Mouse (Mus musculus): ENCODE measurements around the gene Cdk17. TPM values are rescaled to one million over a fixed set of nuclear protein-coding genes. Genes with fewer than 3 reads are reported as not detected.

The Cdk17 gene
- polyA plus RNA-seq, 1 experiment from 2014 or later: 45.7 TPM

DNA sequence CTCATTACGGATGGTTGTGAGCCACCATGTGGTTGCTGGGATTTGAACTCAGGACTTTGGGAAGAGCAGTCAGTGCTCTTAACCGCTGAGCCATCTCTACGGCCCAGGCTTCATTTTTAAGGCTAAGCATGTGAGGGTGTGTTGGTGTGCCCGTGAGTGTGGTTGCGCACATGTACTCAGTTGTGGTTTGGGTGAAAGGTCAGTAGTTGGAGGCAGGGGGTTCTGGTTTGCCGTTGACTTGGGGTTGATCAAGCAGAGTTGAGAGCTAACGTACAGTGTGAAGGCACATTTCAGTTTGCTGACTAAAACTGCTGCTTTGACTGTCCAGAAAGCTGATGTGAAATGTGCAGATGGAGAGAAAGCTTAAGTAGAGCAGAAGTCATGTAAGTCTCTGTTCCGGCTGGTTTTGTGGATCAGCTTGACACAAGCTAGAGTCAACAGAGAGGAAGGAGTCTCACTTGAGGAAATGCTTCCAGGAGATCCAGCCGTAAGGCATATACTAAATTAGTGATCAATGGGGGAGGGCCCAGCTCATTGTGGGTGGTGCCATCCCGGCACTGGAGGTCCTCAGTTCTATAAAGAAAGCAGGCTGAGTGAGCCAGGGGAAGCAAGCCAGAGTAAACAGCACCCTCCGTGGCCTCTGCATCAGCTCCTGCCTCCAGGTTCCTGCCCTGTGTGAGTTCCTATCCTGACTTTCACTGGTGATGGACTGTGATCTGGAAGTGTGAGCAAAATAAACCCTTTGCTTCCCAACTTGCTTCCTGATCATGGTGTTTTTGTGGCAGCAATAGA lies 19.2 kb downstream of the Cdk17 start:
- 89% methylated on average over 11 of the region's 11 CpGs for WGBS
- Histone ChIP-seq H3K36me3 (no peaks in the 10 kb centered on the region), H3K27ac (replicated peaks) (no peak overlapping the region), H3K27me3 (no peaks in the 10 kb centered on the region), H3K9ac (no peak overlapping the region), H3K4me1 (replicated peaks) (peaks cover 3% of the 10 kb centered on the region; the same call in 1 of the 2 replicates), H3K4me2 (no peak overlapping the region), H3K9me3 (no peaks in the 10 kb centered on the region), H3K4me3 (no peak overlapping the region)
- no peak for ATAC-seq (ENCODE audit: low FRiP score, low read depth)

GRCm38 (mm10) chr10:93184351-93184976 lies 23.8 kb downstream of the Cdk17 start:
- WGBS: 81% methylated on average over 8 of the region's 8 CpGs
- Histone ChIP-seq H3K27ac (replicated peaks) (no peak overlapping the region), H3K27me3 (no peaks in the 10 kb centered on the region), H3K4me3 (no peak overlapping the region), H3K9me3 (no peaks in the 10 kb centered on the region), H3K9ac (no peak overlapping the region), H3K4me1 (replicated peaks) (peaks cover 5% of the 10 kb centered on the region; the same call in 1 of the 2 replicates), H3K4me2 (no peak overlapping the region), H3K36me3 (no peaks in the 10 kb centered on the region)
- ATAC-seq (ENCODE audit: low FRiP score, low read depth): no peak

DNA sequence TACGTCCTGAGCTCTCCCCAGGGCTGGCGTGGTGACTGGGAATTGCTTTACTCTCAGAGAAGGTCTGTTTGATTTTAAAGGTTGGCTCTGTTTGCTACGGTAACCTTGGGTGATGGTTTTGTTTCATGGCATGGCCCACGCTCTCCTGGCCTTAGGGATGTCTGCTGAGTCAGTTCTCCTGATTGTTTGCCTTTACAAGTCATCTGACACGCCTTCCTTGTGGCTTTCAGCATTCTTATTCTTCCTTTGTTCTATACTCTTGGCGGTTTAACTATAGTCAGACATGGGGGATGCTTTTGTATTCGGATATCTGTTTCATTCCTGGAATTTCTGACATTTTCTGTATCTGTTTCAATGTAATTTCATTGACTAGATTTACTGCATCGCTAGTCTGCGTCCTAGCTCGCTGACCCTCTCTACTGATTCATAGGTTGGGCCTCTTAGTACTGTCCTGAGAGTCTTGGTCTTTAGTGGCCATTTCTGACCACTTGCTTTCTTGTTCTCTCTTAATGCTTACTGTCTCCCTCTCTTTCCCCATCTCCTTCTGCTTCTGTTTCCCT lies 27.8 kb downstream of the Cdk17 start:
- WGBS: 39% methylated on average over 10 of the region's 10 CpGs

GRCm38 (mm10) chr10:93190475-93191262 lies 30.0 kb downstream of the Cdk17 start:
- peak; percentile 36; the same call in 1 of the 2 replicates for ATAC-seq (ENCODE audit: low FRiP score, low read depth)
- Histone ChIP-seq H3K36me3 (no peaks in the 10 kb centered on the region), H3K27me3 (no peaks in the 10 kb centered on the region), H3K4me3 (no peak overlapping the region), H3K27ac (replicated peaks) (no peak overlapping the region), H3K4me1 (replicated peaks) (peaks cover 31% of the 10 kb centered on the region), H3K9me3 (no peaks in the 10 kb centered on the region), H3K4me2 (no peak overlapping the region), H3K9ac (no peak overlapping the region)
- WGBS: 88% methylated on average over 8 of the region's 8 CpGs

More for the DNA sequence above, 27.8 kb downstream of the Cdk17 start:
- no peak for ATAC-seq (ENCODE audit: low FRiP score, low read depth)
- Histone ChIP-seq H3K4me3 (no peak overlapping the region), H3K27me3 (no peaks in the 10 kb centered on the region), H3K27ac (replicated peaks) (no peak overlapping the region), H3K4me1 (replicated peaks) (peaks cover 20% of the 10 kb centered on the region; the same call in 1 of the 2 replicates), H3K36me3 (no peaks in the 10 kb centered on the region), H3K9ac (no peak overlapping the region), H3K9me3 (no peaks in the 10 kb centered on the region), H3K4me2 (no peak overlapping the region)

GRCm38 (mm10) chr10:93197092-93197491 lies 36.4 kb downstream of the Cdk17 start:
- 86% methylated on average over 6 of the region's 6 CpGs for WGBS
- no peak overlapping the region for H3K4me3 ChIP-seq
- peaks cover 22% of the 10 kb centered on the region for H3K4me1 ChIP-seq (replicated peaks)
- no peak overlapping the region for H3K27ac ChIP-seq (replicated peaks)
- H3K9me3 ChIP-seq: no peaks in the 10 kb centered on the region
- ATAC-seq (ENCODE audit: low FRiP score, low read depth): no peak
- no peaks in the 10 kb centered on the region; the same call in 1 of the 2 replicates for H3K36me3 ChIP-seq
- H3K9ac ChIP-seq: no peak overlapping the region
- no peak overlapping the region for H3K4me2 ChIP-seq
- no peaks in the 10 kb centered on the region for H3K27me3 ChIP-seq

- Histone ChIP-seq H3K9me3 (no peaks in the 10 kb centered on the region), H3K4me3 (no peak overlapping the region), H3K9ac (no peak overlapping the region), H3K27ac (replicated peaks) (no peak overlapping the region), H3K27me3 (no peaks in the 10 kb centered on the region), H3K4me1 (replicated peaks) (peaks cover 20% of the 10 kb centered on the region), H3K36me3 (no peaks in the 10 kb centered on the region; the same call in 1 of the 2 replicates), H3K4me2 (no peak overlapping the region)
- WGBS: 89% methylated on average over 3 of the region's 3 CpGs
- no peak for ATAC-seq (ENCODE audit: low FRiP score, low read depth)
These were observed 38.3 kb downstream of the Cdk17 start for GRCm38 (mm10) chr10:93198958-93199357.

GRCm38 (mm10) chr10:93201846-93202458 lies 41.3 kb downstream of the Cdk17 start:
- H3K9me3 ChIP-seq: no peaks in the 10 kb centered on the region
- no peak overlapping the region for H3K4me3 ChIP-seq
- no peaks in the 10 kb centered on the region; the same call in 1 of the 2 replicates for H3K36me3 ChIP-seq
- no peaks in the 10 kb centered on the region for H3K27me3 ChIP-seq
- ATAC-seq (ENCODE audit: low FRiP score, low read depth): no peak
- no peak overlapping the region for H3K4me2 ChIP-seq
- H3K4me1 ChIP-seq (replicated peaks): 0 out of 2 replicates have a peak, but pooled peaks cover 6% of the 10 kb centered on the region
- WGBS: 88% methylated on average over 6 of the region's 6 CpGs
- no peak overlapping the region for H3K27ac ChIP-seq (replicated peaks)
- H3K9ac ChIP-seq: no peak overlapping the region

GRCm38 (mm10) chr10:93205287-93205956 lies 44.7 kb downstream of the Cdk17 start:
- Histone ChIP-seq H3K4me2 (no peak overlapping the region), H3K9ac (no peak overlapping the region), H3K9me3 (no peaks in the 10 kb centered on the region), H3K27me3 (no peaks in the 10 kb centered on the region), H3K27ac (replicated peaks) (no peak overlapping the region), H3K4me1 (replicated peaks) (0 out of 2 replicates have a peak, but pooled peaks cover 6% of the 10 kb centered on the region), H3K4me3 (no peak overlapping the region), H3K36me3 (no peaks in the 10 kb centered on the region)
- ATAC-seq (ENCODE audit: low FRiP score, low read depth): no peak
- 79% methylated on average over 4 of the region's 4 CpGs for WGBS

GRCm38 (mm10) chr10:93207176-93207575 lies 46.5 kb downstream of the Cdk17 start:
- WGBS: 88% methylated on average over 5 of the region's 5 CpGs
- no peaks in the 10 kb centered on the region for H3K27me3 ChIP-seq
- no peak overlapping the region for H3K4me2 ChIP-seq
- H3K9ac ChIP-seq: no peak overlapping the region
- no peak overlapping the region for H3K4me3 ChIP-seq
- ATAC-seq (ENCODE audit: low FRiP score, low read depth): no peak
- H3K9me3 ChIP-seq: no peaks in the 10 kb centered on the region
- H3K27ac ChIP-seq (replicated peaks): no peak overlapping the region
- H3K36me3 ChIP-seq: no peaks in the 10 kb centered on the region
- 0 out of 2 replicates have a peak, but pooled peaks cover 9% of the 10 kb centered on the region for H3K4me1 ChIP-seq (replicated peaks)

DNA sequence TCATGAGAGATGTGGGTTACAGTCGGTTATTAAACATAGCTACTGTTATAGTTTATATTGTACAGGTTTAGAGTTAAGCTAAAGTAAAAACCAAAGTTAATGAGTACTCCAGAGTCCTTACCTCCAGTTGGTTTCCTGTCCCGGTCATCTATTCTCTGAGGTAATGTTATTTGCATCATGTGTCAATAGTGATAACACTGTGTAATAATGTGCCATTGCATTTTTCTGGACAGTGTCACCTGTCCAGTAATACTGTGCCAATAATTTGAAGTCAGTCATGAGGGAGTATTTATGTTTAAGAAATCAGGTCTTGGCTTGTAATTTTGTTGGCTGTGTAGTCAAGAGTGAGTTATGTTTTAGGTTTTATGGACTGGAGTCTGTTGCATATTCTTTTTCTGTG lies 52.0 kb downstream of the Cdk17 start:
- no peak overlapping the region for H3K4me2 ChIP-seq
- 93% methylated on average over 2 of the region's 2 CpGs for WGBS

DNA sequence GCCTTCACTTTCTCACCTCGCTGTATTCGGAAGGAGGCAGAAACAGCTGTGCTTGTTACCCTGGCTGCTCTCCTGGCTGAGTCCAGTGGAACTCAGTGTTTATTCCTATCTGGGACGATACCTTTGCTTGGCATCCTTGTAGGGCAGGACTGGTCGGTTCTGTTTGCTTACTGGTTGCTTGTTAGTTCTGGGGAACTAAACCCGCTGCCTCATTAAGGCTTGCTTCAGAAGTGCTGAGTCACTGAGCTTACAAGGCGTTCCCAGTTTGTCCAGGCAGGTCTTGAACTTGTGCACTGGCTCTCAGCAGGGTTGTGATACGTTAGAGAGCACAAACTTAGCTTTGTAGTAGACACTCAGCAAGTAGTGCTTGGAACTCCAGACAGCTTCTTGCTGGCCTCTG lies 52.7 kb downstream of the Cdk17 start:
- H3K4me3 ChIP-seq: no peak overlapping the region
- no peak overlapping the region for H3K9ac ChIP-seq
- 81% methylated on average over 7 of the region's 7 CpGs for WGBS
- H3K4me1 ChIP-seq (replicated peaks): 0 out of 2 replicates have a peak, but pooled peaks cover 3% of the 10 kb centered on the region
- H3K9me3 ChIP-seq: no peaks in the 10 kb centered on the region
- H3K27me3 ChIP-seq: no peaks in the 10 kb centered on the region
- no peak overlapping the region for H3K4me2 ChIP-seq
- H3K27ac ChIP-seq (replicated peaks): no peak overlapping the region
- H3K36me3 ChIP-seq: peaks cover 33% of the 10 kb centered on the region
- no peak for ATAC-seq (ENCODE audit: low FRiP score, low read depth)

More for the DNA sequence above, 52.0 kb downstream of the Cdk17 start:
- no peaks in the 10 kb centered on the region for H3K9me3 ChIP-seq
- 0 out of 2 replicates have a peak, but pooled peaks cover 3% of the 10 kb centered on the region for H3K4me1 ChIP-seq (replicated peaks)
- no peak overlapping the region for H3K4me3 ChIP-seq
- no peaks in the 10 kb centered on the region for H3K27me3 ChIP-seq
- no peak overlapping the region for H3K27ac ChIP-seq (replicated peaks)
- H3K9ac ChIP-seq: no peak overlapping the region
- no peak for ATAC-seq (ENCODE audit: low FRiP score, low read depth)
- H3K36me3 ChIP-seq: peaks cover 27% of the 10 kb centered on the region

All from hindbrain, embryonic 15.5 days (tissue).